Comparison of ENCODE assay signal across 12 mouse cellular contexts in the genomic region with DNA sequence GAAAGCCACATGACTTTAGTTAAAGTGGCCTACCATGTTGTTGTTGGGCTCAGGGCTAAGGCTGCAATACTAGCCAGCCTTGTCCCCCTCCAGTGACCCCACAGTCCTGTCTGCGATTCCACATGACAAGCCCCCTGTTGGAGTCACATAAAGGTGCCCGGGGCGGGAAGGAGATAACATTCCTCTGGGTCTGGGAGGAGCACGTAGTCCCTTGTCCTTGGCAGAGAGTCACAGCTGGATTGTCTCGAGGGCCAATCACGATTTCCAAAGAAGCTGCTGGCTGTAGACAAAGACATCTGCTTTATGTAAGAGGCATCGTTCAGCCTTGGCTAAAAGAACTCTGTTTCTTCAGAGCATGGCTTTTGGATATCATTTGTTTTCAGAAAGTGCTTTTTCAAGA. TPM values are rescaled to one million over a fixed set of nuclear protein-coding genes. Genes with fewer than 3 reads are reported as not detected.
DNase-seq lines count a peak whose midpoint lies in the region; ATAC-seq lines count a peak whose summit lies in the region.
"Had no signal": no experiment of that assay in that cellular context is flagged by ENCODE, and none has a peak within 500 bp of the region (broad histone marks: within the 10 kb centered on the region; RNA-seq: fewer than 3 reads in every experiment).

No protein-coding gene starts in this region.

- 46% methylated on average over 7 of the region's 7 CpGs for WGBS in limb, embryonic 13.5 days
- WGBS in limb, embryonic 10.5 days, result 70% methylated on average over 7 of the region's 7 CpGs
- WGBS in heart, embryonic 12.5 days, result 3% methylated on average over 7 of the region's 7 CpGs
- WGBS in intestine, embryonic 15.5 days, result 19% methylated on average over 7 of the region's 7 CpGs

- H3K4me1 ChIP-seq in limb, embryonic 13.5 days, result no peaks in the 10 kb centered on the region
- H3K4me1 ChIP-seq in limb, embryonic 10.5 days, result no peaks in the 10 kb centered on the region
- H3K4me1 ChIP-seq in heart, embryonic 12.5 days (replicated peaks), result peaks cover 17% of the 10 kb centered on the region
- H3K4me1 ChIP-seq in intestine, embryonic 15.5 days (replicated peaks), result 0 out of 2 replicates have a peak, but pooled peaks cover 3% of the 10 kb centered on the region
- H3K4me1 ChIP-seq: neural tube, embryonic 13.5 days had no signal

- no peak overlapping the region for H3K4me2 ChIP-seq in limb, embryonic 13.5 days (replicated peaks)
- H3K4me2 ChIP-seq in heart, embryonic 12.5 days, result 0 out of 2 replicates have a peak overlapping the region, but pooled peaks have one; percentile 5
- H3K4me2 ChIP-seq in intestine, embryonic 15.5 days (replicated peaks), result no peak overlapping the region
- H3K4me2 ChIP-seq: neural tube, embryonic 13.5 days had no signal

- H3K4me3 ChIP-seq in limb, embryonic 13.5 days, result no peak overlapping the region
- H3K4me3 ChIP-seq in limb, embryonic 10.5 days, result no peak overlapping the region
- no peak overlapping the region for H3K4me3 ChIP-seq in heart, embryonic 12.5 days
- no peak overlapping the region for H3K4me3 ChIP-seq in intestine, embryonic 15.5 days (replicated peaks)
- H3K4me3 ChIP-seq: neural tube, embryonic 13.5 days had no signal

- H3K9ac ChIP-seq in limb, embryonic 13.5 days, result no peak overlapping the region
- H3K9ac ChIP-seq in heart, embryonic 12.5 days, result no peak overlapping the region
- H3K9ac ChIP-seq in intestine, embryonic 15.5 days, result no peak overlapping the region
- H3K9ac ChIP-seq: neural tube, embryonic 13.5 days had no signal

- no peaks in the 10 kb centered on the region for H3K27me3 ChIP-seq in limb, embryonic 13.5 days
- no peaks in the 10 kb centered on the region for H3K27me3 ChIP-seq in limb, embryonic 10.5 days (ENCODE audit: low read depth, poor library complexity, severe bottlenecking)
- no peaks in the 10 kb centered on the region for H3K27me3 ChIP-seq in heart, embryonic 12.5 days (replicated peaks)
- no peaks in the 10 kb centered on the region for H3K27me3 ChIP-seq in intestine, embryonic 15.5 days (replicated peaks)
- H3K27me3 ChIP-seq: neural tube, embryonic 13.5 days had no signal

- no peak for DNase-seq in limb, embryonic 10.5 days (ENCODE audit: low spot score)
- peak; percentile 47 for DNase-seq in lung, postnatal 36 days
- no peak for DNase-seq in right cerebral cortex, adult 18-20 months
- no peak for DNase-seq in natural killer cell, adult 2 months (ENCODE audit: low spot score in 2 of 2)
- DNase-seq: adrenal gland, postnatal 25 days; cerebellum, adult 2 months had no signal

- H3K9me3 ChIP-seq in limb, embryonic 13.5 days, result no peaks in the 10 kb centered on the region
- H3K9me3 ChIP-seq in limb, embryonic 10.5 days (replicated peaks), result no peaks in the 10 kb centered on the region
- 0 out of 2 replicates have a peak, but pooled peaks cover 4% of the 10 kb centered on the region for H3K9me3 ChIP-seq in heart, embryonic 12.5 days (replicated peaks)
- no peaks in the 10 kb centered on the region for H3K9me3 ChIP-seq in intestine, embryonic 15.5 days
- H3K9me3 ChIP-seq: neural tube, embryonic 13.5 days had no signal

- no peaks in the 10 kb centered on the region for H3K36me3 ChIP-seq in limb, embryonic 13.5 days
- no peaks in the 10 kb centered on the region for H3K36me3 ChIP-seq in limb, embryonic 10.5 days
- H3K36me3 ChIP-seq in heart, embryonic 12.5 days, result no peaks in the 10 kb centered on the region
- no peaks in the 10 kb centered on the region for H3K36me3 ChIP-seq in intestine, embryonic 15.5 days
- H3K36me3 ChIP-seq: neural tube, embryonic 13.5 days had no signal

- H3K27ac ChIP-seq in limb, embryonic 13.5 days, result peak overlapping the region; percentile 39; the same call in 1 of the 2 replicates
- no peak overlapping the region for H3K27ac ChIP-seq in limb, embryonic 10.5 days
- peak overlapping the region; percentile 40 for H3K27ac ChIP-seq in heart, embryonic 12.5 days (ENCODE audit: poor library complexity, severe bottlenecking)
- peak overlapping the region; percentile 84 for H3K27ac ChIP-seq in intestine, embryonic 15.5 days
- H3K27ac ChIP-seq: neural tube, embryonic 13.5 days had no signal

- no peak for ATAC-seq in limb, embryonic 13.5 days (ENCODE audit: low FRiP score, low read depth)
- ATAC-seq in heart, embryonic 12.5 days (ENCODE audit: insufficient number of reproducible peaks, low FRiP score), result peak; percentile 53; the same call in 1 of the 2 replicates
- peak; percentile 59; the same call in 1 of the 2 replicates for ATAC-seq in intestine, embryonic 15.5 days
- ATAC-seq in granulocyte monocyte progenitor cell, adult 5-6 weeks (replicated peaks; ENCODE audit: poor library complexity, severe bottlenecking), result no peak

RNA-seq across cellular contexts. Expression of a gene that starts 31.2 kb away (rescaled TPM):
- 149 and 152 TPM in 2 replicates for polyA plus RNA-seq in limb, embryonic 13.5 days (2015; fragmentation: Nextera tagmentation; extraction: Ambion mirVana)
- 4.1 and 7.8 TPM in 2 replicates for polyA plus RNA-seq in limb, embryonic 10.5 days (2016; fragmentation: Nextera tagmentation; extraction: Ambion mirVana)
- polyA plus RNA-seq in heart, embryonic 12.5 days (2016; fragmentation: Nextera tagmentation; extraction: Ambion mirVana), result 35.9 and 37.1 TPM in 2 replicates
- 317 and 323 TPM in 2 replicates for polyA plus RNA-seq in intestine, embryonic 15.5 days (2015; fragmentation: Nextera tagmentation; extraction: Ambion mirVana)
- not detected in 2 replicates for total RNA-seq in granulocyte monocyte progenitor cell, adult 5-6 weeks (2014; fragmentation: Nextera tagmentation)
- total RNA-seq in granulocyte monocyte progenitor cell, adult 5-6 weeks (2017), result not detected in 2 replicates
- total RNA-seq: megakaryocyte-erythroid progenitor cell, adult 5-6 weeks had no signal

Comparison
In these comparisons a context has a peak if more than half of its experiments do, and no peak if none do; other contexts are left out.
1. ATAC-seq: peak in heart, embryonic 12.5 days (single experiment) and intestine, embryonic 15.5 days (single experiment); none in limb, embryonic 13.5 days (single experiment) and granulocyte monocyte progenitor cell, adult 5-6 weeks (single experiment).